Mouse (Mus musculus): Measurements from ENCODE around the gene Mtmr11. TPM values are rescaled to one million over a fixed set of nuclear protein-coding genes. Genes with fewer than 3 reads are reported as not detected.
"Not testable (repeated sequence)": the region's sequence is repeated elsewhere in the genome, so short reads cannot be mapped to it uniquely, and the experiment has no call there.

Mtmr11 gene
- total and polyA plus RNA-seq, 2 experiments from 2014 or later, result 11.4 to 11.7 TPM

- Histone ChIP-seq H3K4me1 (ENCODE audit: insufficient read depth, low read length) (0 out of 2 replicates have a peak, but pooled peaks cover 8% of the 10 kb centered on the region), H3K9me3 (ENCODE audit: low read length) (no peaks in the 10 kb centered on the region), H3K9ac (replicated peaks; ENCODE audit: low read length) (no peak overlapping the region), H3K4me2 (ENCODE audit: low read depth, low read length) (no peak overlapping the region), H3K27ac (no peak overlapping the region), H3K27me3 (ENCODE audit: insufficient read depth, low read length) (no peaks in the 10 kb centered on the region), H3K4me3 (ENCODE audit: low read length) (no peak overlapping the region), H3K36me3 (ENCODE audit: insufficient read depth, low read length) (peaks cover 29% of the 10 kb centered on the region; the same call in 1 of the 2 replicates)
- no peak for DNase-seq (ENCODE audit: low spot score)
- ATAC-seq, result no peak
- TF ChIP-seq CTCF (IDR thresholded peaks at IDR 0.05; ENCODE audit: low read depth), result no peak
- whole genome bisulfite sequencing, result 89% methylated on average over 10 of the region's 10 CpGs
These were observed 33.2 kb downstream of the Mtmr11 start for GRCm38 (mm10) chr3:96194966-96195365.

- no peaks in the 10 kb centered on the region for H3K27me3 ChIP-seq (ENCODE audit: insufficient read depth, low read length)
- H3K9ac ChIP-seq (replicated peaks; ENCODE audit: low read length), result no peak overlapping the region
- peak overlapping the region; percentile 66; the same call in 1 of the 2 replicates for H3K4me2 ChIP-seq (ENCODE audit: low read depth, low read length)
- peaks cover 22% of the 10 kb centered on the region; the same call in 1 of the 2 replicates for H3K36me3 ChIP-seq (ENCODE audit: insufficient read depth, low read length)
- 0 out of 2 replicates have a peak, but pooled peaks cover 8% of the 10 kb centered on the region for H3K4me1 ChIP-seq (ENCODE audit: insufficient read depth, low read length)
- H3K4me3 ChIP-seq (ENCODE audit: low read length), result no peak overlapping the region
- peak; percentile 34; the same call in 1 of the 2 replicates for TF ChIP-seq CTCF (IDR thresholded peaks at IDR 0.05; ENCODE audit: low read depth)
- H3K27ac ChIP-seq, result no peak overlapping the region
- H3K9me3 ChIP-seq (ENCODE audit: low read length), result no peaks in the 10 kb centered on the region
- 93% methylated on average over 11 of the region's 11 CpGs for WGBS
- DNase-seq (ENCODE audit: low spot score) (no peak), ATAC-seq (no peak)
These were observed 34.0 kb downstream of the Mtmr11 start for GRCm38 (mm10) chr3:96195616-96196313.

- Histone ChIP-seq H3K36me3 (ENCODE audit: insufficient read depth, low read length) (peaks cover 14% of the 10 kb centered on the region; the same call in 1 of the 2 replicates), H3K9me3 (ENCODE audit: low read length) (no peaks in the 10 kb centered on the region), H3K4me2 (ENCODE audit: low read depth, low read length) (peak overlapping the region; percentile 66), H3K27ac (peak overlapping the region; percentile 97), H3K4me3 (ENCODE audit: low read length) (peak overlapping the region; percentile 55), H3K4me1 (ENCODE audit: insufficient read depth, low read length) (0 out of 2 replicates have a peak, but pooled peaks cover 8% of the 10 kb centered on the region), H3K9ac (replicated peaks; ENCODE audit: low read length) (peak overlapping the region; percentile 73), H3K27me3 (ENCODE audit: insufficient read depth, low read length) (no peaks in the 10 kb centered on the region)
- no peak for TF ChIP-seq CTCF (IDR thresholded peaks at IDR 0.05; ENCODE audit: low read depth)
- DNase-seq (ENCODE audit: low spot score) (no peak), ATAC-seq (peak; percentile 14; the same call in 1 of the 2 replicates)
- WGBS, result 20% methylated on average over 27 of the region's 27 CpGs
These were observed 34.8 kb downstream of the Mtmr11 start for GRCm38 (mm10) chr3:96196437-96197128.

GRCm38 (mm10) chr3:96197129-96197749 is 35.4 kb downstream of the Mtmr11 start:
- DNase-seq (ENCODE audit: low spot score) (peak; percentile 96), ATAC-seq (peak; percentile 93)
- H3K9me3 ChIP-seq (ENCODE audit: low read length), result no peaks in the 10 kb centered on the region
- peak overlapping the region; percentile 97 for H3K27ac ChIP-seq
- H3K27me3 ChIP-seq (ENCODE audit: insufficient read depth, low read length), result no peaks in the 10 kb centered on the region
- peak overlapping the region; percentile 73 for H3K9ac ChIP-seq (replicated peaks; ENCODE audit: low read length)
- under 1% methylated on average over 50 of the region's 50 CpGs for WGBS
- 0 out of 2 replicates have a peak, but pooled peaks cover 8% of the 10 kb centered on the region for H3K4me1 ChIP-seq (ENCODE audit: insufficient read depth, low read length)
- peak overlapping the region; percentile 66 for H3K4me2 ChIP-seq (ENCODE audit: low read depth, low read length)
- H3K36me3 ChIP-seq (ENCODE audit: insufficient read depth, low read length), result peaks cover 14% of the 10 kb centered on the region; the same call in 1 of the 2 replicates
- H3K4me3 ChIP-seq (ENCODE audit: low read length), result peak overlapping the region; percentile 55
- peak; percentile 55 for TF ChIP-seq CTCF (IDR thresholded peaks at IDR 0.05; ENCODE audit: low read depth)

DNA sequence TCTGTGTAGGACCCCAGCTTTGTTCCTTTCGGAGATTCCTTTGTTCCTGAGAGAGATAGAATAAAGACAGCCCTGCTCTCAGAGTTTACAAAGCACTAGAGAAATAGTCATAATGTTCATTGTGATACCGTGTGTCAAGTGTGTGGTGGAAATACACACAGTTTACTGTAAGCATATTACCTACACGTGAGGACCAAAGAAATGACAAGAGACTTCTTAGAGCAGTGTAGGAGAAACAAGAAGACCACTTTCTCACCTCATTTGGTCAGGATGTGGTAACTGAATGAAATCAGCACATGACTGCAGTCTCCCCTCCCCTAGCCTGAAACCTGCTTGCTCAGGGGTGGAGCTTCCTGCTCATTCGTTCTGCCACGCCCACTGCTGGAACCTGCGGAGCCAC is 36.4 kb downstream of the Mtmr11 start:
- Histone ChIP-seq H3K9ac (replicated peaks; ENCODE audit: low read length) (peak overlapping the region; percentile 73; the same call in 1 of the 2 replicates), H3K4me3 (ENCODE audit: low read length) (peak overlapping the region; percentile 55), H3K27ac (peak overlapping the region; percentile 22; the same call in 1 of the 2 replicates), H3K9me3 (ENCODE audit: low read length) (no peaks in the 10 kb centered on the region), H3K36me3 (ENCODE audit: insufficient read depth, low read length) (peaks cover 8% of the 10 kb centered on the region; the same call in 1 of the 2 replicates), H3K4me2 (ENCODE audit: low read depth, low read length) (peak overlapping the region; percentile 66), H3K4me1 (ENCODE audit: insufficient read depth, low read length) (0 out of 2 replicates have a peak, but pooled peaks cover 8% of the 10 kb centered on the region), H3K27me3 (ENCODE audit: insufficient read depth, low read length) (no peaks in the 10 kb centered on the region)
- DNase-seq (ENCODE audit: low spot score), result peak; percentile 29
- no peak for TF ChIP-seq CTCF (IDR thresholded peaks at IDR 0.05; ENCODE audit: low read depth)
- ATAC-seq, result peak; percentile 50; the same call in 1 of the 2 replicates
- 14% methylated on average over 6 of the region's 6 CpGs for WGBS

DNA sequence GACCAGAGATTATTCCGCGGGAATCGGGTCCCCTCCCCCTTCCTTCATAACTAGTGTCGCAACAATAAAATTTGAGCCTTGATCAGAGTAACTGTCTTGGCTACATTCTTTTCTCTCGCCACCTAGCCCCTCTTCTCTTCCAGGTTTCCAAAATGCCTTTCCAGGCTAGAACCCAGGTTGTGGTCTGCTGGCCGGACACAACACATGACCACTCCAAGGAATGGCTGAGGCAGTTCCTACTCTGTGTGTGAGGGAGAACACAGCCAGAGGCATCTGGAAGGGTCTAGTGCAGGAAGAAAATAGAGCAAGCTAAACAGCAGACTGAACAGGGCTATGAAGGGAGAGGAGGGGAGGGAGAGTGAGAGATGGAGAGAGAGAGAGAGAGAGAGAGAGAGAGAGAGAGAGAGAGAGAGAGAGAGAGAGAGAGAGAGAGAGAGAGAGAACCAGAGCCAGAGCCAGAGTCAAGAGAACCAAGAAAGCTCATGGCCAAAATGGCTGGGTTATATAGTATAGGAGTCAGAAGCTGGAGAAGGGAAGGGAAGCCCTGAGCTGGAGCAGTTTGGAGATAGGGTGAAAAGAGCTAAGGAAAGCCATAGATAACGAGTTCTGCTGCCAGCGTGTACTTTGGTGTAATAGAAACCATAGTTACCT is 36.9 kb downstream of the Mtmr11 start:
- H3K4me2 ChIP-seq (ENCODE audit: low read depth, low read length); H3K9me3 ChIP-seq (ENCODE audit: low read length); H3K4me3 ChIP-seq (ENCODE audit: low read length); H3K27ac ChIP-seq; ATAC-seq; H3K4me1 ChIP-seq (ENCODE audit: insufficient read depth, low read length); H3K36me3 ChIP-seq (ENCODE audit: insufficient read depth, low read length); H3K9ac ChIP-seq (replicated peaks; ENCODE audit: low read length); DNase-seq (ENCODE audit: low spot score); H3K27me3 ChIP-seq (ENCODE audit: insufficient read depth, low read length): not testable (repeated sequence)
- 41% methylated on average over 6 of the region's 8 CpGs for WGBS
